Mouse (Mus musculus): ENCODE results near the gene Ptpn1. TPM values are rescaled to one million over a fixed set of nuclear protein-coding genes. Genes with fewer than 3 reads are reported as not detected.

Gene Ptpn1
- polyA plus RNA-seq (2015; fragmentation: Nextera tagmentation; extraction: Ambion mirVana) = 35.3 and 43.9 TPM in 2 replicates

- WGBS (ENCODE audit: insufficient replicate concordance) = under 1% methylated on average over 98 of the region's 99 CpGs
- H3K9me3 ChIP-seq (replicated peaks) = no peaks in the 10 kb centered on the region
- H3K27ac ChIP-seq = peak within 1 kb of the TSS; percentile 75
- peak; percentile 95 for ATAC-seq (ENCODE audit: low read depth)
- peak within 1 kb of the TSS; percentile 90 for H3K4me2 ChIP-seq
- no peaks in the 10 kb centered on the region for H3K27me3 ChIP-seq
- peak within 1 kb of the TSS; percentile 93 for H3K9ac ChIP-seq
- H3K36me3 ChIP-seq = no peaks in the 10 kb centered on the region
- peak; percentile 98 for DNase-seq
- peak within 1 kb of the TSS; percentile 93 for H3K4me3 ChIP-seq (replicated peaks)
- peaks cover 41% of the 10 kb centered on the region for H3K4me1 ChIP-seq (replicated peaks)
These were observed at the start of gene Ptpn1 for GRCm38 (mm10) chr2:167931985-167932726. Gene Ptpn1 (plus strand): TSS chr2:167932057.

GRCm38 (mm10) chr2:167886485-167886884, 45.4 kb upstream of the Ptpn1 start:
- ATAC-seq (ENCODE audit: low read depth) (no peak), DNase-seq (no peak)
- H3K36me3 ChIP-seq = no peaks in the 10 kb centered on the region
- H3K27me3 ChIP-seq = 0 out of 2 replicates have a peak, but pooled peaks cover 2% of the 10 kb centered on the region
- 41% methylated on average over 7 of the region's 7 CpGs for WGBS (ENCODE audit: insufficient replicate concordance)
- no peak overlapping the region for H3K4me3 ChIP-seq (replicated peaks)
- peaks cover 43% of the 10 kb centered on the region for H3K4me1 ChIP-seq (replicated peaks)
- no peaks in the 10 kb centered on the region for H3K9me3 ChIP-seq (replicated peaks)
- no peak overlapping the region for H3K27ac ChIP-seq
- no peak overlapping the region for H3K4me2 ChIP-seq
- no peak overlapping the region for H3K9ac ChIP-seq

GRCm38 (mm10) chr2:167887516-167888347, 44.1 kb upstream of the Ptpn1 start:
- H3K36me3 ChIP-seq = no peaks in the 10 kb centered on the region
- no peaks in the 10 kb centered on the region for H3K9me3 ChIP-seq (replicated peaks)
- H3K9ac ChIP-seq = no peak overlapping the region
- peak overlapping the region; percentile 66 for H3K27ac ChIP-seq
- peak; percentile 56 for DNase-seq
- peak overlapping the region; percentile 57 for H3K4me2 ChIP-seq
- 0 out of 2 replicates have a peak, but pooled peaks cover 5% of the 10 kb centered on the region for H3K27me3 ChIP-seq
- peak; percentile 35; the same call in 1 of the 2 replicates for ATAC-seq (ENCODE audit: low read depth)
- H3K4me1 ChIP-seq (replicated peaks) = peaks cover 46% of the 10 kb centered on the region
- WGBS (ENCODE audit: insufficient replicate concordance) = 5% methylated on average over 22 of the region's 22 CpGs
- H3K4me3 ChIP-seq (replicated peaks) = peak overlapping the region; percentile 25

GRCm38 (mm10) chr2:167888834-167889233, 43.0 kb upstream of the Ptpn1 start:
- 56% methylated on average over 6 of the region's 6 CpGs for WGBS (ENCODE audit: insufficient replicate concordance)
- peak overlapping the region; percentile 66 for H3K27ac ChIP-seq
- no peaks in the 10 kb centered on the region for H3K36me3 ChIP-seq
- DNase-seq (no peak), ATAC-seq (ENCODE audit: low read depth) (0 out of 2 replicates have a peak, but pooled peaks have one; percentile 30)
- H3K4me3 ChIP-seq (replicated peaks) = no peak overlapping the region
- peaks cover 46% of the 10 kb centered on the region for H3K4me1 ChIP-seq (replicated peaks)
- H3K27me3 ChIP-seq = peaks cover 13% of the 10 kb centered on the region; the same call in 1 of the 2 replicates
- H3K9me3 ChIP-seq (replicated peaks) = no peaks in the 10 kb centered on the region
- no peak overlapping the region for H3K9ac ChIP-seq
- no peak overlapping the region for H3K4me2 ChIP-seq

- 55% methylated on average over 4 of the region's 4 CpGs for WGBS (ENCODE audit: insufficient replicate concordance)
- no peak overlapping the region for H3K27ac ChIP-seq
- no peak overlapping the region for H3K4me2 ChIP-seq
- H3K9ac ChIP-seq = no peak overlapping the region
- H3K36me3 ChIP-seq = no peaks in the 10 kb centered on the region
- H3K4me1 ChIP-seq (replicated peaks) = peaks cover 46% of the 10 kb centered on the region
- no peak for ATAC-seq (ENCODE audit: low read depth)
- DNase-seq = no peak
- H3K4me3 ChIP-seq (replicated peaks) = no peak overlapping the region
- no peaks in the 10 kb centered on the region for H3K9me3 ChIP-seq (replicated peaks)
- H3K27me3 ChIP-seq = peaks cover 17% of the 10 kb centered on the region; the same call in 1 of the 2 replicates
These were observed 42.0 kb upstream of the Ptpn1 start for GRCm38 (mm10) chr2:167889886-167890285.

GRCm38 (mm10) chr2:167891908-167892307, 39.9 kb upstream of the Ptpn1 start:
- ATAC-seq (ENCODE audit: low read depth) = peak; percentile 31

GRCm38 (mm10) chr2:167893680-167894079, 38.2 kb upstream of the Ptpn1 start:
- no peak for ATAC-seq (ENCODE audit: low read depth)

More at GRCm38 (mm10) chr2:167891908-167892307, 39.9 kb upstream of the Ptpn1 start:
- H3K4me2 ChIP-seq = no peak overlapping the region
- no peak overlapping the region for H3K27ac ChIP-seq
- peaks cover 26% of the 10 kb centered on the region for H3K27me3 ChIP-seq
- no peak overlapping the region for H3K4me3 ChIP-seq (replicated peaks)
- H3K9me3 ChIP-seq (replicated peaks) = no peaks in the 10 kb centered on the region
- H3K9ac ChIP-seq = no peak overlapping the region
- DNase-seq = peak; percentile 25
- WGBS (ENCODE audit: insufficient replicate concordance) = 4% methylated on average over 9 of the region's 9 CpGs
- H3K36me3 ChIP-seq = no peaks in the 10 kb centered on the region
- peaks cover 38% of the 10 kb centered on the region for H3K4me1 ChIP-seq (replicated peaks)

GRCm38 (mm10) chr2:167894948-167895372, 36.9 kb upstream of the Ptpn1 start:
- no peak overlapping the region for H3K9ac ChIP-seq
- peak overlapping the region; percentile 21 for H3K4me2 ChIP-seq
- DNase-seq (peak; percentile 59), ATAC-seq (ENCODE audit: low read depth) (peak; percentile 20; the same call in 1 of the 2 replicates)
- peaks cover 8% of the 10 kb centered on the region for H3K4me1 ChIP-seq (replicated peaks)
- H3K27ac ChIP-seq = no peak overlapping the region
- no peaks in the 10 kb centered on the region for H3K36me3 ChIP-seq
- H3K9me3 ChIP-seq (replicated peaks) = no peaks in the 10 kb centered on the region
- H3K27me3 ChIP-seq = peaks cover 25% of the 10 kb centered on the region
- under 1% methylated on average over 30 of the region's 30 CpGs for WGBS (ENCODE audit: insufficient replicate concordance)
- no peak overlapping the region for H3K4me3 ChIP-seq (replicated peaks)

More at GRCm38 (mm10) chr2:167893680-167894079, 38.2 kb upstream of the Ptpn1 start:
- no peak overlapping the region for H3K4me3 ChIP-seq (replicated peaks)
- H3K27me3 ChIP-seq = peaks cover 26% of the 10 kb centered on the region
- no peak overlapping the region for H3K4me2 ChIP-seq
- no peak for DNase-seq
- 56% methylated on average over 10 of the region's 10 CpGs for WGBS (ENCODE audit: insufficient replicate concordance)
- no peak overlapping the region for H3K9ac ChIP-seq
- H3K4me1 ChIP-seq (replicated peaks) = peaks cover 21% of the 10 kb centered on the region
- no peak overlapping the region for H3K27ac ChIP-seq
- H3K36me3 ChIP-seq = no peaks in the 10 kb centered on the region
- H3K9me3 ChIP-seq (replicated peaks) = no peaks in the 10 kb centered on the region

GRCm38 (mm10) chr2:167897896-167898295, 34.0 kb upstream of the Ptpn1 start:
- Histone ChIP-seq H3K4me1 (replicated peaks) (no peaks in the 10 kb centered on the region), H3K27me3 (peaks cover 30% of the 10 kb centered on the region), H3K4me2 (no peak overlapping the region), H3K36me3 (no peaks in the 10 kb centered on the region), H3K9ac (no peak overlapping the region), H3K4me3 (replicated peaks) (no peak overlapping the region), H3K9me3 (replicated peaks) (no peaks in the 10 kb centered on the region), H3K27ac (no peak overlapping the region)
- WGBS (ENCODE audit: insufficient replicate concordance) = 72% methylated on average over 8 of the region's 8 CpGs
- no peak for DNase-seq
- no peak for ATAC-seq (ENCODE audit: low read depth)

GRCm38 (mm10) chr2:167899989-167900421, 31.9 kb upstream of the Ptpn1 start:
- ATAC-seq (ENCODE audit: low read depth) = no peak
- Histone ChIP-seq H3K4me3 (replicated peaks) (no peak overlapping the region), H3K27ac (no peak overlapping the region), H3K36me3 (no peaks in the 10 kb centered on the region), H3K4me2 (no peak overlapping the region), H3K9me3 (replicated peaks) (no peaks in the 10 kb centered on the region; the same call in 1 of the 2 replicates), H3K27me3 (peaks cover 18% of the 10 kb centered on the region), H3K9ac (no peak overlapping the region), H3K4me1 (replicated peaks) (no peaks in the 10 kb centered on the region)
- WGBS (ENCODE audit: insufficient replicate concordance) = 47% methylated on average over 16 of the region's 16 CpGs
- no peak for DNase-seq

GRCm38 (mm10) chr2:167902116-167902703, 29.6 kb upstream of the Ptpn1 start:
- WGBS (ENCODE audit: insufficient replicate concordance) = 49% methylated on average over 9 of the region's 9 CpGs
- Histone ChIP-seq H3K36me3 (no peaks in the 10 kb centered on the region), H3K27ac (no peak overlapping the region), H3K9ac (no peak overlapping the region), H3K9me3 (replicated peaks) (no peaks in the 10 kb centered on the region; the same call in 1 of the 2 replicates), H3K4me2 (no peak overlapping the region), H3K4me1 (replicated peaks) (no peaks in the 10 kb centered on the region), H3K4me3 (replicated peaks) (no peak overlapping the region), H3K27me3 (0 out of 2 replicates have a peak, but pooled peaks cover 9% of the 10 kb centered on the region)
- ATAC-seq (ENCODE audit: low read depth) (no peak), DNase-seq (no peak)

Measured in liver, embryonic 13.5 days (tissue).